Mouse (Mus musculus) ES-E14 (cell line): Measurements from ENCODE around the gene Kcna3.

Experiments
- CHD2 ChIP-seq: IDR thresholded peaks from 2 replicates; pipeline ENCODE4 v1.6.1; 2014; ENCODE audit warnings: mild to moderate bottlenecking, low read depth, low read length, inconsistent platforms
- HCFC1 ChIP-seq: IDR thresholded peaks from 2 replicates; pipeline ENCODE4 v1.6.1; 2012; ENCODE audit warnings: low read length, inconsistent platforms, borderline replicate concordance; ENCODE audit not compliant: insufficient read depth
- MAFK ChIP-seq: IDR thresholded peaks from 2 replicates; pipeline ENCODE4 v1.6.1; 2014; ENCODE audit warnings: mild to moderate bottlenecking, low read depth, low read length, inconsistent platforms; ENCODE audit not compliant: insufficient read depth
- ZC3H11A ChIP-seq: IDR thresholded peaks from 2 replicates; pipeline ENCODE4 v1.6.1; 2012; ENCODE audit warnings: low read depth, mild to moderate bottlenecking, inconsistent platforms, low read length, borderline replicate concordance
- ZNF384 ChIP-seq: IDR thresholded peaks from 2 replicates; pipeline ENCODE4 v1.6.1; 2012; ENCODE audit warnings: low read depth, low read length, inconsistent platforms

- TF ChIP-seq MAFK (no peak), HCFC1 (no peak), ZC3H11A (no peak), ZNF384 (no peak), CHD2 (no peak)
These were observed 3.3 kb downstream of the Kcna3 start for GRCm38 (mm10) chr3:107039306-107039705.
